Mouse (Mus musculus) c-Kit-negative CD71-positive TER-119-positive erythroid progenitor cells, embryonic 14.5 days (primary cell): ENCODE data around the gene Aga.
"Not testable (repeated sequence)": the region's sequence is repeated elsewhere in the genome, so short reads cannot be mapped to it uniquely, and the experiment has no call there.

ENCODE experiments used
- DNase-seq: peaks from one replicate; pipeline ENCODE4 v3.0.0-alpha.2; 2013; ENCODE audit warnings: low read depth, low spot score

Gene Aga

DNA sequence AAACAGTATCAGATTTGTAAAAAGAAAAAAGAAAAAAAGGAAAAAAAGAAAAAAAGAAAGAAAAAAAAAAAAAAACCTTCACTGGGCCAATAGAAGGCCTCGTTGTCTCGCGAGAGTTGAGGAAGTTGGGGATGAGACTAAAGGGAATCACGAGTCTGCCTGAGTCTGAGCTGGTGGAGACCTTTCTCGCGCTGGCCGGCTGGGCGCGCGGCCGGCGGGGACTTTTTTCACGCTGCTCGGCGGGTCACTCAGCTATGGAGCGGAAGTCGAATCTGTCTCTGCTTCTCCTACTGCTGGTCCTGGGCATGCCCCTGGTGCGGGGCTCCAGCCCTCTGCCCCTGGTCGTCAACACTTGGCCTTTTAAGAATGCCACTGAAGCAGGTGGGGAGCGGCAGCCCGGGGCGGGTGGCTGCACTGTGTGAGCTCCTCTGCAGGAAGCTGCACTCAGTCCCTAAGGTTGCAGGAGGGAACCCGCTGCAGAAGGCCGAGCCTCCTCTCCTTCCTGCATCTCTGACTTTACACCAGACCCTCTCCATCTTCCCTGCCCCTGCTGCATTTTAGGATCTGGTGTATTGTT, at the start of gene Aga:
Aga (plus strand) TSS at position 177 of the 577 bp plus-strand sequence.
- peak; percentile 57 for DNase-seq

DNA sequence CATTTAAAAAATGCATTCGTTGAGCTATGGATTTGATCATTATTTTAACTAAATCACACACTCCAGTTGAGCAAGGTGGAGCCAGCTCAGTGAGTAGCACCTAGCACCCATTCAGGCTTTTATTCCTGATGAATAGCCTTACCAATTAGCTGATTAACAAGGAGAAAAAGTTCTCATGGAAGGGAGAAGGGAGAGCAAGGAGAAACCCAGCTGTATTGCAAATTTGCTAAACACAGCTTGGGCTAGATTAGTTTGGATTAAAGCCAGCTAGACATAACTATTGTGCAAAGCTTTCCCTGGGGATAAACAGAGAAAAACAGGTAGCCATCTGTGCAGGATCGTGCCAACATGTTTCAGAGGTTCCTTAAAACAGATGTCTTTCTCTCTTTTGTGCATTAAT, 22.5 kb upstream of the Aga start:
- DNase-seq = no peak

DNA sequence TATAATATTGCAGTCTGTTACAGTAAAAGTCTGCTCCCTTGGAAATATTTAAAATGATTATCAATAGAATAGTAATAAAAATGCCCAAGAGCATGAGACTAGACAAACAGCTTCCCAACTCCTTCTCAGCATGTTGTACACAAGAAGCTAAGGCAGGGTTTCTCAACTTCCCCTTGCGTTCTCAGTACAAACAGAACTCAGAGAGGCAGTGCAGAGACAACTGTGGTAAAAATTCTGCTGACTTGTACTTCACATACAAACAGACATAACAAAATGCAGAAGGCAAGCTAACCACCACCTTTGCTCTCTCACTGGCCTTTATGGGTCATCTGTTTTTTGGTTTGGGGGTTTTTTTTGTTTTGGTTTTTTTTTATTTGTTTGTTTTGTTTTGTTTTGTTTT, 15.3 kb upstream of the Aga start:
- no peak for DNase-seq

DNA sequence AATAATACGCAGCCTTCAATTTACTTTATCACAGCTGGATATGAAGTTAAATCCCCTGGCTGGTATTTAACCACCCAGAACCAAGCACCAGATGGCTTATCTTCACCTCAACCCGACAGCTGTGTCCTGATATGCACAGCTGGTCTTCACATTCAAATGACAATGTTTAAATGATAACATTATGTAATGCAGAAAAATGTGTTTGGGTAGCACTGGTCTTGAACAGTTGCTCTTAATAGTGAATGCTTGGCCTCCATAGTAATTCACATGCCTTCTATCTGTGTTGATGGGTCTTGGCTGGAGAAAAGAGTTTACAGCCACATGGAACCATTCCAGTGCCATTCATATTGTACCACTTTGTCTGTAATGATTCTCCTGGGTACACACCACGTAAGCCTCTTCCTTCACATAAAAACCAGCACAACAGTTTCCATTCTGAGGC, 14.6 kb upstream of the Aga start:
- no peak for DNase-seq

DNA sequence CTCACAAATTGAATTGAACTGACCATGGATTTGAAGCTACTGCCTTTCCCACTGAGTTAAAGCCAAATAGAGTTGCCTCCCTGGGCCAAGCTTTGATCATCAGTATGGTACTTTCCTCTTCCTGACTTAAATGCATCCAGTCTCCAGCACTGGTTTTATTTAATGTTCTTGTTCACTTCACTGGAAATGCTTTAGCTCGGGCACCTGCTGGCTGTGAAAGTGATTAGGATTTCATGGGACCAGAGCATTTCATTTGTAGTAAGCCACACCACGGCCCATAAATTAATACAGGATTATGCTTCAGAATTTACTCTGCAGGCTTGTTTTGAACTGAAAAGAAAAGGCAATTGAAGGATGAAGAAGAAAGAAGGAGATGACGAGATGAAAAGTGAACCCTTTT, 26.5 kb downstream of the Aga start:
- DNase-seq = not testable (repeated sequence)

DNA sequence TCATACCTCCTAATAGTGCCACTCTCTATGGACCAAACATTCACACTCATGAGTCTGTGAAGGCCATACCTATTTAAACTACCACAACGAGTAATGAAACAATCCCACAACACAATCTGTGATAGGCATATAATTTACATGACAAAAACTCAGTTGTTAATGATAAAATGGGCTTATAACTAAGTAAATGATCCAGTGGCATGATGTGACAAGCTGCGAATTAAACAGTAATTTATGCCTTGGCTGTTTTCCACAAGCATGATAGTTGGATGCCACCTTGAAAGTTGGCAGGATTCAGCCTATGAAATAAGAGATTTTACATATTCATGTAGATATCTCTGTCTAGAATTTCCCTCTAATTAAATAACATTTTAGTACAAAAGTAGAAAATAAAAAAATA, 28.1 kb downstream of the Aga start:
- DNase-seq = no peak

DNA sequence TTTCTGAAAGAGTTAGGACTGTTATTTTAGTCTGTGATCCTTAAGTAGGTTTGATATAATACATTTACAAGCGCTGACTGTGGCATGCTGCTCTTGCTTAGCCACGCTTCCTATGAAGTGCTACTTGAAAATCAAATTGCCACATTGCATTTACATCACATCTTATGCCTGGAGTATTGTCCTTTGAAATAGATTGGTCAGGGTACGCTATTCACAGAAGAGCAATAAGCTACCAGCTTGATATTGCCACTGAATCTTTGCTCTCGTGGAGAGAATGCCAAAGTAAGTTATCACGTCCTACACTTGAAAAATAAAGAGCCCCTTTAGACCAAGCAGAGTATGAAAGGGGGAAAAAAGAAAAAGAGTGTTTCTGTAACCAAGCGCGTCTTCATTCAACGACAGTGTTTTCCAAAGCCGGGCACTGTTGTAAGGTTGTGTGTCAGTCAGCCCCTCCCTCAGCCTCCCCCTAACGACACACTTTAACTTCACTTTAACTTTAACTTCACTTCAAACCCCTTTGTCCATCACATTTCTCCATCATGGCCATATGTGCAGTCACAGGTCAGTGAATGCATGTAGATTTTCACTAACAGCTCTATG, 51.0 kb downstream of the Aga start:
- no peak for DNase-seq

DNA sequence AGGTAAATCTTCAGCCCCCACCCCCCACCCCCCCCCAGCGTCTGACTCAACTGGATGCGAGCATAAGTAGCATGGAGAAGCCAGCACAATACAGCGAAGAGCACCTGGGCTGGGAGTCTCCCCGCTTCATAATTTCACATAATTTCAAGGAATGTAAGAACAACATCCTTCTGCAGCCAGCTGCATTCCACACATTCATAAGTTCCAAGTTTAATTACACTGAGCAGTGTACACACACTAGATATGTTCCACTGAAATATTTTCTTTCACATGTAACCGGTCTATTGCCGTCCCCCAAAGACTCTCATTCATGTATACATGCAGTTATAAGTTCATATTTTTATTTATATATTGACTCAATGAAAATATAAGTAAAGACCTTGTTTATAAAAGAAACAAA, 54.7 kb downstream of the Aga start:
- no peak for DNase-seq
